Mouse (Mus musculus) brain, embryonic 14.5 days (tissue): ENCODE results near the gene Ldlrad3.

Experiments
- CTCF ChIP-seq: fragments of 200-500 bp; IDR thresholded peaks from 2 replicates; pipeline ENCODE4 v1.5.1; 2012; ENCODE audit warnings: inconsistent platforms, mild to moderate bottlenecking, moderate library complexity, borderline replicate concordance; ENCODE audit not compliant: insufficient read depth, insufficient read length; ENCODE audit errors: extremely low read depth
- POLR2A ChIP-seq: fragments of 200-500 bp; IDR thresholded peaks from 2 replicates; pipeline ENCODE4 v1.6.1; 2012; ENCODE audit warnings: mild to moderate bottlenecking, inconsistent platforms, borderline replicate concordance; ENCODE audit not compliant: poor library complexity, insufficient read depth, insufficient read length, severe bottlenecking; ENCODE audit errors: extremely low read depth

- TF ChIP-seq POLR2A (no peak), CTCF (no peak)
These were observed 9.3 kb upstream of the Ldlrad3 start for GRCm38 (mm10) chr2:102195494-102195893.
